Mouse (Mus musculus): ENCODE measurements at regions not wholly inside any gene's neighbourhood (a gene's known extent, or its start where the extent isn't known, plus 50 kb on each side); places are given as distances from the start of the nearest gene placed in this dataset.

- no peak overlapping the region for H3K4me2 ChIP-seq (ENCODE audit: low read length)
- H3K36me3 ChIP-seq (ENCODE audit: control insufficient read depth, insufficient read depth, low read length) = no peaks in the 10 kb centered on the region
- peak; percentile 74 for DNase-seq
- H3K27me3 ChIP-seq (ENCODE audit: control insufficient read depth, insufficient read depth, low read length) = no peaks in the 10 kb centered on the region
- ATAC-seq (ENCODE audit: low FRiP score, low TSS enrichment) = peak; percentile 74; the same call in 1 of the 2 replicates
- H3K27ac ChIP-seq (replicated peaks; ENCODE audit: low read depth, low read length) = no peak overlapping the region
- no peak overlapping the region for H3K4me3 ChIP-seq (replicated peaks; ENCODE audit: low read depth, low read length)
- WGBS = 55% methylated on average over 2 of the region's 2 CpGs
- no peaks in the 10 kb centered on the region for H3K9me3 ChIP-seq (ENCODE audit: control insufficient read depth, low read length)
- H3K4me1 ChIP-seq (ENCODE audit: control insufficient read depth, insufficient read depth, low read length) = no peaks in the 10 kb centered on the region
- no peak overlapping the region for H3K9ac ChIP-seq (replicated peaks; ENCODE audit: low read length)
Measured at GRCm38 (mm10) chr3:111735042-111735680, 1484.4 kb upstream of the Prmt6 start.

Data from midbrain, embryonic 14.5 days (tissue).